Mouse (Mus musculus): ENCODE results near the gene Tbcel.

Tbcel gene

DNA sequence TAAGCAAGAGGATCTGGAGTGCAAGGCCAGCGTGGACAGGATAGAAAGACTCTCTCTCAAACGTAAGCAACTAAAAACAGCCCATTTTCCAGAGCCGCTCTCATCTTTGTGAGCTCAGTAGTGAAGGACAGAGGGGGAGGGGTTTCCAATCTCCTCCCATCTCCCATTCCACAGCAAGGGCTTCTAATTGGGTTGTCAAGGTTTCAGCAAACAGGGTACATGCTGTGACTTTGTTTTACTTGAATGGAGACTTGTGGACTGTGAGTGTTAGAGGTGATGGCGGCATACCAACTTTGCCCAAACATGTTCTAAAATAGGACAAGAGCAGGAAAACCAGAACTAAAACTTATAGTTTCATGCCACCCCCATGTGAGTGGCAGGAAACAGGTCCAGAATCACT, 68.2 kb downstream of the Tbcel start:
- no peak for DNase-seq

- no peak for DNase-seq
Measured at GRCm38 (mm10) chr9:42432155-42432554, 75.5 kb downstream of the Tbcel start.

DNA sequence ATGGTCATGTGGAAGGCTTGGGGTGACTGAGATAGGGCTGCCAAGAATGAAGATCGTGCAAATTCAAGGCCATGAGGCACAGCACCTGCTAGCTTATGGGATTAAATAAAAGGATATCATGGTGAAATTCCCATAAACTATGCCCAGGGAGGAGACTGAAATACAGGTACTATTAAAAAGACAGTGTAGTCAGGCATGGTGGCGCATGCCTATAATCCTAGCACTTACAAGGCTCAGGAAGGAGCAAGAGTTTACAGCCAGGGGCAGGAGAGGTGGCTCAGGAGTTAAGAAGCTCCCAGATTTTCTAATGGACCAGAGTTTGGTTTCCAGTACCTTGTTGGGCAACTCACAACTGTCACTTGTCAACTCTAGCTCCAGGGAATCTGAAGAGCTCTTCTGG, 76.0 kb downstream of the Tbcel start:
- DNase-seq, result no peak

GRCm38 (mm10) chr9:42428060-42428924, 79.3 kb downstream of the Tbcel start:
- peak; percentile 74 to 79 for DNase-seq

DNA sequence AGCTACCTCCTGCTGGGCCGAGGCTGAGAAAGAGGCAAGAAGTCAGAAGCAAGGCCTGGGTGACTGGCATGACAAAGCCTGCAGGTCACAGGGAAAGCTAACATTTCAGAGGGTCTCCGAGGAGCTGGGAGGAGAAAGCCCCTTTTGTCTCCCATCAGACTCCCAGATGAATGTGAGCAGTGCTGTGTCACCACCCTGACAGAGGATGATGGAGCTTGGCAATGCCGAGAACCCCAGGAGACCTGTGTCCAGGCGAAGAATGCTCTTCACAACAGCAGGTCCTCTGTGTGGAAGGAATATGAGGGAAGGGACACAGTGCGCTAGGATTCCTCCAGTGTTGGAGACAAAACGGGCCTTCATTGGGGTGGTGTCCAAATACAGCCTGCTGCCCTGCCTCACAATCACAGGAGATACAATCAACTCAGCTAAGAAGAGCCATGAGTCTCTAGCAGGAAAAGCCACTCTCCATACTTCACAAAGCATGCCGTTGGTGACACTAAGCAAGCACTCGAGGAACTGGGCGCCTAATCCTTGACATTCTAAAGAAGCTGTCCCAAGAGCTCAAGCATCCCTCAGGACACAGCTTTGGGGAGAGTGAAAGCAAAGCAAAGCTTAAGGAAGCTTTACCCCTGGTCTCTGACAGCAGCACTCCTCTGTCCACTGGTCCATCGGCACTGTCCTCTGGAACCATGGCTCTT, 80.8 kb downstream of the Tbcel start:
- DNase-seq, result peak in 1 of 2 experiments; percentile 44

DNA sequence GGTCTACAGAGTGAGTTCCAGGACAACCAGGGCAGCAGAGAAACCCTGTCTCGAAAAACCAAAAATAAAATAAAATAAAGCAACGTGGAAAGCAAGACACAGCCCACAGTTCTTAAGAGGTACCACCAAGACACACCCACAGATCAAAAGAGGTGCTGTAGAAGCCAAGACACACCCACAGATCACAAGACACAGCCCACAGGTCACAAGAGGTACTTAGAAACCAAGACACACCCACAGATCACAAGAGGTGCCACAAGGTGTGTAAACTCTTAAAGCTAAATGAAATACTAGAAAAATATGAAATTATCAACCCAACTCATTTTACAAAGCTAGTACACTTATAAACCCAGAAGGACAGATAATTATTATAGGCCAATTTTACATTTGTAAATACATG, 84.0 kb downstream of the Tbcel start:
- no peak for DNase-seq

- peak in 1 of 2 experiments; percentile 19 for DNase-seq
Measured at GRCm38 (mm10) chr9:42419687-42420086, 87.9 kb downstream of the Tbcel start.

- peak in 1 of 2 experiments; percentile 55 for DNase-seq
Measured at GRCm38 (mm10) chr9:42418786-42419185, 88.8 kb downstream of the Tbcel start.

DNA sequence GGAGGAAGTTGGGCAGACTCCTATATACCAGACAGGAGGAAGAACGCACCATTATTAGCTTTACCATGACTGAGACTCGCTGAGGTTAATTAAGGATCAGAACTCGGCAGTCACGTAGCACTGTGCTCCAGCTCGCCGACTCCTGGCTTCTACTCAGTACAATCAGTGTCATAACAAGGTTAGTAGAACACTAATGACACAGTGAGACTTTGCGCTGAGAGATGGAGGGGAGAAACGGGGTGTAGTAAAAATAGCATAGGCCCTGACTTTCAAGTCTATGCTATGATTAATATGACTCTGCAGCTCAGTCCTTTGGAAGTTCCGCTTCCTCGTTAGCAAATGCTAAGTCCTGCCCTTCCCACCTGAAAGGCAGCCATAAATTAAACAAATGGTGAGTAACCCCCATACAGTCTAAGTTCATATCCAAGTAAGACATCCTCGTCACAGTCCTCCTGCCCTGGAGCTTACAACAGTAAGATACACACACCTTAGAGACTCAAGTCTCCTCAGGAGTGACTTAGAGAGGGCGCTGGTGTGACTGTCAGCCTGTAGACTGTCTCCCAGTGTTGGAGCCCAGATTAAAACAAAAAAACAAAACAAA, 90.2 kb downstream of the Tbcel start:
- DNase-seq, result no peak

DNA sequence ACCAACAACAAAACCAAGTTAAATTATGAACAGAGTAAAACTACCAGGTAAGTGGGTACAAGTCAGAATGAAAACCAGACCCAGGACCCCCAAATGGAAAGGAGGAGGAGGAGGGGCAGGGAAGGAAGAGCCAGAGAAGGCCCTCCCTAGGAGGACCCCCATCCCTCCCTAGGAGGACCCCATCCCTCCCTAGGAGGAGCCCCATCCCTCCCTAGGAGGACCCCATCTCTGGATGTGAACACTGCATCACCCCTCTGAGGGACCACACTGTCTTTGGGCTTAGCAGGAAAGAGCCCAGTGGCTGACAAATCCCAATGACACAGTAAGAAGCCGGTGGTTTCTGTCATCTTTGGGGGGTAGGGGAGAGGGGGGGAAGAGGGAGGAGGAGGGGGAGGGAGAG, 92.4 kb downstream of the Tbcel start:
- no peak for DNase-seq

- no peak for DNase-seq
Measured at GRCm38 (mm10) chr9:42413345-42413744, 94.3 kb downstream of the Tbcel start.

- no peak for DNase-seq
Measured at GRCm38 (mm10) chr9:42411296-42411695, 96.3 kb downstream of the Tbcel start.

GRCm38 (mm10) chr9:42405736-42406135, 101.9 kb downstream of the Tbcel start:
- DNase-seq, result no peak

DNA sequence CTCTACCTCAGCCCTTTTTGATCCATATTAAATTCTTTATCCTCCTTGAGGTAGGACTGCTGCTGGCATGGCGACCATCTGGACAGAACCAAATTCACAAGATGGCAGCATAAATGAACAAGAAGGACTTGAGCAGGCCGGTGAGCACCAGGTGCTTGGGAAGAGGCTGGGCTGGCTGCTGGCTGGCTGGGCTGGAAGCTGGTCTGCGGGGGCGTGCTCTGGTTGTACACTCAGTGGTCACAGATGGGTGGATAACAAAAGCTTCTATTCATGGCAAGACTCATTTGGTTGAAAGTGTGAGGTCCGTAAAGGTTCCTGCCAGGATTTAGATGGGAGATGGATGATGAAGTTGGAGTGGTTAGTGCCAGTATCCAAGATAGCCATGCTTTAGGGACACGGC, 106.1 kb downstream of the Tbcel start:
- DNase-seq, result peak in 1 of 2 experiments; percentile 14

- DNase-seq, result no peak
Measured at GRCm38 (mm10) chr9:42399829-42400228, 107.8 kb downstream of the Tbcel start, which contains the start of gene Tecta. Tecta (minus strand) TSS chr9:42399929.

DNA sequence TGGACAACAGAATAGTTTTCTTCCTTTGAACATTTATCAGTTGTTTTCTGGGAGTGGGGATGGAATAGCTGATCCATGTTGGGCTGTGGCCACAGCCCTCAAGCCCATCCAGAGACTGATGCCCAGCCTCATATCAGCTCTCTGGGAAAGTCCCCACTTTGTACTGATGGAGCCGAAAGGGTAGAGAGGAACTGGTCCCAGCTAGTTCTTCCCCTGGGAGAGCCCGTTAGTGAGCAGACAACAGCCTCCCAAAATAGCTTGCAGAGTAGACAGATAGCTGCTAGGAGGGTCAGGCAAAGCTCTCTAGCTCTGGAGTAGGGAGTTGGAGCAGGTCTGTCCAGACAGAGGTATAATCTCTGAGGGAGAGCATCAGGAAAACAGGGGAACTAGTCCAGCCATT, 111.5 kb downstream of the Tbcel start:
- no peak for DNase-seq

- DNase-seq, result no peak
Measured at GRCm38 (mm10) chr9:42394903-42395302, 112.7 kb downstream of the Tbcel start.

DNA sequence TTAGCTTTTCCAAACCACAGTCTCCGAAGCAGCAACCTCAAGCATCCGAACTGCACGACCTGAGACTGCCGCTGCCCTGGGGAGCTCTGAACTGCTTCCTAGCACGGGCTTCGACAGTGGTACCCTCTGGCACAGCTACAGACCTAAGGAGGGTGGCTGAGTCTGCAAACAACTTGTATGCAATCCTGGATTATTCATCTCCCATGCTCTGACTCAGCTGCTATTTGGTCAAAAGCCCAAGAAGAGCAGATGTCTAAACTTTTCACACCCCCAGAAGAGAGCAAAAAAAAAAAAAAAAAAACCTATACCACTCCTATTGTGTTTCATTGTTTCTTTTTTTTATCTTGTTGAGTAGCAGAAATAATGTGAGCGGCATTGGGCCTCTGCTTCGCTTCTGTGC, 113.3 kb downstream of the Tbcel start:
- no peak for DNase-seq

DNA sequence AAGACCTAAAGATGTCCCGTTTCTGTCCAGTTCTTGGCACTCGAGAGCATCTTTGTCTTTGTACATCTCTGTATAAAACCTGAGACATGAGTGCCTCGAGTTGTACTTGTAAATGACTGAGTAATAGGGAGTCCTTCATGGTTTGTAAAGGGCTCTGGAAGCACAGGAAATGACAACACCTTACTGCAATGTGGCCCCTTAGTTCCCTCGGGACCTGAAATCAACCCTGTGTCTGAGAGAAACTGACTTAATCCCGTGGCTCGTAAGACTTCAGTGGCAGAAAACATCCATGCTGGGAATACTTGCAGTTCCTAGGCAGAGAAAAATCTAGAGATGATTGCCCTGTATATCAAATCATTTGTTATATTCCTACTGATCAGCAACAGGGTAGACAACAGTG, 114.7 kb downstream of the Tbcel start:
- no peak for DNase-seq

GRCm38 (mm10) chr9:42388490-42388889, 119.1 kb downstream of the Tbcel start:
- DNase-seq, result peak; percentile 32 to 45

GRCm38 (mm10) chr9:42387038-42387437, 120.6 kb downstream of the Tbcel start:
- peak in 1 of 2 experiments; percentile 28 for DNase-seq

- peak in 1 of 2 experiments; percentile 22 for DNase-seq
Measured at GRCm38 (mm10) chr9:42385656-42386055, 122.0 kb downstream of the Tbcel start.

DNA sequence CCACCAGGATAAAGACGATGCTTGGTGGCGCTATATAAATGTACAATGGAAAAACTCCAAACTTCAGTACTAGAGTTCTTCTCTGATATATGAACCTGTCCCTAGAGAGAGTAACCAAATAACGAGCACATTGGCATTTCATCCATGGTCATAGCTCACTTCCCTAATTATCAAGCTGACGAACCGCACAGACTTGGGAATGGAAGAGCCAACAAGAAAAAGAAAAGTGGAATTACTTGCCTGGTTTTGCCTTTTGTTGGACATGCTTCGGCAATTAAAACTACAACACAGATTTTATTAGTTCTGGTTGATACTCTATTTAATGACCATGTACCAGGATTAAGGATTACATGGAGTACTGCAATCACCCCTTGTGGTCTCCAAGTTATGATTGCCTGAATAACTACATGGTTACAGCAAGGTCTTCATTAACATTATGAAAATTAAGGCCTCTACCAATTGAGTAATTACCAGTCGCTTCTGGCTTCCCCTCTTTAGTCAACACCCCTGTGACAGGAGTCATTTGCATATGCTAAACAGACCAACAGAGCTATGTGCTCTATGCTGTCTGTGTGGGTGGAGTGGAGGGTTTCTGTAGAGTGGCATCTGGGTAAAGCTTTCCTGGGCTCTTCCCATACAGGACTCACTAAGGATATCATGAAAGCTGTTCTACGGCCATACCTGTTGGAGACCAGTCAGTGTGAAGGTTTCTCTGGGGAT, 124.8 kb downstream of the Tbcel start:
- DNase-seq, result no peak

Measured in cerebellum, postnatal 14 days (tissue).